Mouse (Mus musculus): ENCODE measurements around the gene Rplp0.

GRCm38 (mm10) chr5:115513246-115513645 lies 46.0 kb upstream of the Rplp0 start:
- TF ChIP-seq POLR2A (IDR thresholded peaks at IDR 0.05; ENCODE audit: extremely low read depth, insufficient read depth, low read length), result no peak
- TF ChIP-seq CTCF (IDR thresholded peaks at IDR 0.05; ENCODE audit: extremely low read depth, insufficient read depth, low read length), result no peak
